Mouse (Mus musculus) limb, embryonic 12.5 days (tissue): ENCODE results near the gene A530016L24Rik. TPM values are rescaled to one million over a fixed set of nuclear protein-coding genes. Genes with fewer than 3 reads are reported as not detected.

Experiments
- polyA plus RNA-seq: library from polyadenylated mRNA; unstranded; fragments of >200 nt; fragmentation: Nextera tagmentation; extraction: Ambion mirVana; gene quantifications from 2 replicates; pipeline ENCODE4 v1.2.1, GENCODE M21; 2016

A530016L24Rik gene
- polyA plus RNA-seq, 1 experiment from 2014 or later, result not detected

Other genes starting within 250 kb of the A530016L24Rik start
- gene Tmem179, start 27.3 kb downstream of the A530016L24Rik start, polyA plus RNA-seq, result 0.19 and 0.23 TPM in 2 replicates
- gene Inf2, start 99.3 kb downstream of the A530016L24Rik start, polyA plus RNA-seq, result 2.0 and 2.2 TPM in 2 replicates
- 9.2 and 10.0 TPM in 2 replicates for gene Adssl1, start 130.6 kb downstream of the A530016L24Rik start, polyA plus RNA-seq
- 248 and 258 TPM in 2 replicates for gene Siva1, start 155.2 kb downstream of the A530016L24Rik start, polyA plus RNA-seq
- gene Akt1, start 185.4 kb downstream of the A530016L24Rik start, polyA plus RNA-seq, result 67.0 and 156 TPM in 2 replicates
- gene Zbtb42, start 189.4 kb downstream of the A530016L24Rik start, polyA plus RNA-seq, result 1.4 and 2.7 TPM in 2 replicates
- gene Cep170b, start 231.0 kb downstream of the A530016L24Rik start, polyA plus RNA-seq, result 17.8 and 18.8 TPM in 2 replicates